In the genomic region with DNA sequence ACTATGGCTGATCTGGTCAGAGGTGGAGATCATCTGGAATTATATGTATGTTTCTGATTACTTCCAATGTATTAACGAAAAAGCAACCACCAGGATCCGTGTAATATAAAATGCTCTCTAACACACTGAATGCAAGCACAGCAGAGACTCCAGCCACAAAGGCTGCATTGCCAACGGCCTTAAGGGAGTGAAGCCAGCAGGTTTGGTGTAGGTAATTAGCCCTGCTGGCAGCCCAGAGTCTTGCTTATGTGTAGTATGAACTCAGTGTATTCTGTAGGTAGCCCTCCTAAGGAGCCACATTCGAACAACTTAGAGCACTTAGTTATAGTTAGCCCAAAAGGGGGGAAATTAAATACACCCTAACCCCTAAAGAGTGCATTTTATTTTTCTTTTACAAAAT, we compare ENCODE assay signal across 15 mouse cellular contexts.
DNase-seq lines count a peak whose midpoint lies in the region; ATAC-seq lines count a peak whose summit lies in the region.
"Had no signal": no experiment of that assay in that cellular context is flagged by ENCODE, and none has a peak within 500 bp of the region (broad histone marks: within the 10 kb centered on the region; RNA-seq: fewer than 3 reads in every experiment).

No protein-coding gene starts in this region.

- peak overlapping the region; percentile 38; the same call in 1 of the 2 replicates for H3K27ac ChIP-seq in heart, embryonic 12.5 days (ENCODE audit: poor library complexity, severe bottlenecking)
- no peak overlapping the region for H3K27ac ChIP-seq in heart, embryonic 11.5 days (ENCODE audit: low read depth, low read length)
- H3K27ac ChIP-seq in forebrain, embryonic 13.5 days = peak overlapping the region; percentile 75
- H3K27ac ChIP-seq in hindbrain, embryonic 12.5 days = peak overlapping the region; percentile 66
- H3K27ac ChIP-seq in midbrain, embryonic 16.5 days (ENCODE audit: low read length) = peak overlapping the region; percentile 61
- H3K27ac ChIP-seq: embryonic facial prominence, embryonic 13.5 days; intestine, embryonic 15.5 days; stomach, postnatal 0 days had no signal

- no peak for ATAC-seq in heart, embryonic 12.5 days (ENCODE audit: insufficient number of reproducible peaks, low FRiP score)
- ATAC-seq in heart, embryonic 11.5 days (replicated peaks; ENCODE audit: insufficient number of reproducible peaks, low FRiP score, low TSS enrichment) = no peak
- no peak for ATAC-seq in forebrain, embryonic 13.5 days
- ATAC-seq in hindbrain, embryonic 12.5 days (ENCODE audit: low FRiP score) = no peak
- peak; percentile 39; the same call in 1 of the 2 replicates for ATAC-seq in midbrain, embryonic 16.5 days
- ATAC-seq: intestine, embryonic 15.5 days had no signal

- H3K27me3 ChIP-seq in heart, embryonic 12.5 days (replicated peaks) = no peaks in the 10 kb centered on the region
- no peaks in the 10 kb centered on the region for H3K27me3 ChIP-seq in heart, embryonic 11.5 days (ENCODE audit: control insufficient read depth, insufficient read depth, low read length)
- no peaks in the 10 kb centered on the region for H3K27me3 ChIP-seq in forebrain, embryonic 13.5 days
- no peaks in the 10 kb centered on the region for H3K27me3 ChIP-seq in hindbrain, embryonic 12.5 days
- no peaks in the 10 kb centered on the region for H3K27me3 ChIP-seq in midbrain, embryonic 16.5 days (ENCODE audit: control insufficient read depth, insufficient read depth, low read depth, low read length)
- H3K27me3 ChIP-seq: embryonic facial prominence, embryonic 13.5 days; intestine, embryonic 15.5 days had no signal

- 78% methylated on average over 4 of the region's 4 CpGs for WGBS in heart, embryonic 12.5 days
- WGBS in heart, embryonic 11.5 days (ENCODE audit: insufficient replicate concordance) = 76% methylated on average over 4 of the region's 4 CpGs
- WGBS in forebrain, embryonic 13.5 days = 24% methylated on average over 4 of the region's 4 CpGs
- 70% methylated on average over 4 of the region's 4 CpGs for WGBS in hindbrain, embryonic 12.5 days
- WGBS in midbrain, embryonic 16.5 days = 68% methylated on average over 4 of the region's 4 CpGs

- H3K4me2 ChIP-seq in heart, embryonic 12.5 days = no peak overlapping the region
- H3K4me2 ChIP-seq in heart, embryonic 11.5 days = no peak overlapping the region
- peak overlapping the region; percentile 46; the same call in 1 of the 2 replicates for H3K4me2 ChIP-seq in forebrain, embryonic 13.5 days
- H3K4me2 ChIP-seq in hindbrain, embryonic 12.5 days (replicated peaks) = no peak overlapping the region
- no peak overlapping the region for H3K4me2 ChIP-seq in midbrain, embryonic 16.5 days (ENCODE audit: low read length)
- H3K4me2 ChIP-seq: embryonic facial prominence, embryonic 13.5 days; intestine, embryonic 15.5 days had no signal

- no peak overlapping the region for H3K4me3 ChIP-seq in heart, embryonic 12.5 days
- no peak overlapping the region for H3K4me3 ChIP-seq in heart, embryonic 11.5 days (ENCODE audit: low read depth, low read length)
- H3K4me3 ChIP-seq in forebrain, embryonic 13.5 days = no peak overlapping the region
- H3K4me3 ChIP-seq in hindbrain, embryonic 12.5 days = no peak overlapping the region
- no peak overlapping the region for H3K4me3 ChIP-seq in midbrain, embryonic 16.5 days (ENCODE audit: low read depth, low read length)
- H3K4me3 ChIP-seq: embryonic facial prominence, embryonic 13.5 days; intestine, embryonic 15.5 days had no signal

- H3K4me1 ChIP-seq in heart, embryonic 12.5 days (replicated peaks) = no peaks in the 10 kb centered on the region
- H3K4me1 ChIP-seq in heart, embryonic 11.5 days (ENCODE audit: control insufficient read depth, insufficient read depth, low read length) = no peaks in the 10 kb centered on the region
- H3K4me1 ChIP-seq in forebrain, embryonic 13.5 days = peaks cover 29% of the 10 kb centered on the region
- H3K4me1 ChIP-seq in hindbrain, embryonic 12.5 days = peaks cover 18% of the 10 kb centered on the region
- peaks cover 15% of the 10 kb centered on the region for H3K4me1 ChIP-seq in midbrain, embryonic 16.5 days (ENCODE audit: control insufficient read depth, insufficient read depth, low read length)

- 0 out of 2 replicates have a peak, but pooled peaks cover 3% of the 10 kb centered on the region for H3K36me3 ChIP-seq in heart, embryonic 12.5 days
- H3K36me3 ChIP-seq in heart, embryonic 11.5 days (ENCODE audit: control insufficient read depth, insufficient read depth, low read length) = no peaks in the 10 kb centered on the region
- no peaks in the 10 kb centered on the region for H3K36me3 ChIP-seq in forebrain, embryonic 13.5 days (ENCODE audit: poor library complexity, severe bottlenecking)
- H3K36me3 ChIP-seq in hindbrain, embryonic 12.5 days = 0 out of 2 replicates have a peak, but pooled peaks cover 6% of the 10 kb centered on the region
- no peaks in the 10 kb centered on the region for H3K36me3 ChIP-seq in midbrain, embryonic 16.5 days (ENCODE audit: control insufficient read depth, insufficient read depth, low read length)
- H3K36me3 ChIP-seq: embryonic facial prominence, embryonic 13.5 days; intestine, embryonic 15.5 days had no signal

- no peaks in the 10 kb centered on the region for H3K9me3 ChIP-seq in heart, embryonic 12.5 days (replicated peaks)
- H3K9me3 ChIP-seq in heart, embryonic 11.5 days (replicated peaks; ENCODE audit: control insufficient read depth, low read length) = no peaks in the 10 kb centered on the region
- H3K9me3 ChIP-seq in forebrain, embryonic 13.5 days (replicated peaks) = peaks cover 7% of the 10 kb centered on the region; the same call in 1 of the 2 replicates
- H3K9me3 ChIP-seq in hindbrain, embryonic 12.5 days (replicated peaks) = no peaks in the 10 kb centered on the region; the same call in 1 of the 2 replicates
- no peaks in the 10 kb centered on the region for H3K9me3 ChIP-seq in midbrain, embryonic 16.5 days (replicated peaks; ENCODE audit: control insufficient read depth, low read length, poor library complexity, severe bottlenecking)
- H3K9me3 ChIP-seq: embryonic facial prominence, embryonic 13.5 days; intestine, embryonic 15.5 days had no signal

- DNase-seq in cerebellum, adult 8-10 months = no peak
- DNase-seq in left cerebral cortex, adult 18-20 months (ENCODE audit: low spot score in 2 of 2) = no peak
- DNase-seq: cerebellum, adult 11 months; liver; lung, adult 2 months; lung, postnatal 4 days; thymus, postnatal 14 days had no signal

- H3K9ac ChIP-seq in heart, embryonic 12.5 days = no peak overlapping the region
- no peak overlapping the region for H3K9ac ChIP-seq in heart, embryonic 11.5 days (ENCODE audit: low read depth, low read length)
- H3K9ac ChIP-seq in forebrain, embryonic 13.5 days = no peak overlapping the region
- no peak overlapping the region for H3K9ac ChIP-seq in hindbrain, embryonic 12.5 days
- H3K9ac ChIP-seq in midbrain, embryonic 16.5 days (ENCODE audit: low read depth, low read length) = no peak overlapping the region
- H3K9ac ChIP-seq: embryonic facial prominence, embryonic 13.5 days; intestine, embryonic 15.5 days had no signal
